In the genomic region with DNA sequence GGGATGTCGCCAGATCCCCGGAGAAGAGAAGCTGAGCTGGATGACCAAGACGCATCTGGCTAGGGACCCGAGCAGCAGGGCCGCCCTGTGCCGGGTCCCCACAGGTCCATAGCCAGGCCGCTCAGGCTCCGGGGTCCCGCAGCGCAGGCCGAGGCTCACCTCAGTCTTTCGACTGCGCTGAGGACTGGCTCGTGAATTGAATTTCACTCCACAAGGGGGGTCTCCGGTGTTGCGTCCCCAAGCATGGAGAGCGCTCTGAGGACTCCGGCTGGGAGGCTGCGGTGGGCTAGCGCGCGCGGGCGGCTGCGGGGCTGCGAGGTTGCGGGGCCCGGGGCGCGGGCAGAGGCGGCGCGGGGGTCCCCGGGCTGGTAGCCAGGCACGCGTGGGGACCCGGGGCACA, we compare ENCODE assay signal across 9 mouse cellular contexts. TPM values are rescaled to one million over a fixed set of nuclear protein-coding genes. Genes with fewer than 3 reads are reported as not detected.
DNase-seq lines count a peak whose midpoint lies in the region; ATAC-seq and TF ChIP-seq lines count a peak whose summit lies in the region.
"Had no signal": no experiment of that assay in that cellular context is flagged by ENCODE, and none has a peak within 500 bp of the region (broad histone marks: within the 10 kb centered on the region; RNA-seq: fewer than 3 reads in every experiment).

No protein-coding gene starts in this region.

- no peak for TF ChIP-seq CTCF in lung, adult 2 months (IDR thresholded peaks at IDR 0.05; ENCODE audit: insufficient read depth, low read length)
- no peak for TF ChIP-seq CTCF in intestine, postnatal 0 days (IDR thresholded peaks at IDR 0.05; ENCODE audit: low read depth)

- no peaks in the 10 kb centered on the region for H3K9me3 ChIP-seq in forebrain, embryonic 12.5 days
- no peaks in the 10 kb centered on the region for H3K9me3 ChIP-seq in intestine, postnatal 0 days (ENCODE audit: control insufficient read depth)

- no peak overlapping the region for H3K27ac ChIP-seq in forebrain, embryonic 12.5 days
- no peak overlapping the region for H3K27ac ChIP-seq in intestine, postnatal 0 days (ENCODE audit: low read depth, low read length)
- H3K27ac ChIP-seq: liver, embryonic 14.5 days had no signal

- no peak for ATAC-seq in forebrain, embryonic 12.5 days (ENCODE audit: low FRiP score)
- ATAC-seq in intestine, postnatal 0 days, result no peak

- H3K27me3 ChIP-seq in forebrain, embryonic 12.5 days, result peaks cover 70% of the 10 kb centered on the region
- H3K27me3 ChIP-seq in intestine, postnatal 0 days (replicated peaks; ENCODE audit: control insufficient read depth, insufficient read depth, low read length), result peaks cover 16% of the 10 kb centered on the region

- H3K4me2 ChIP-seq in forebrain, embryonic 12.5 days, result peak overlapping the region; percentile 93
- peak overlapping the region; percentile 32; the same call in 1 of the 2 replicates for H3K4me2 ChIP-seq in intestine, postnatal 0 days (replicated peaks; ENCODE audit: low read depth)

- H3K9ac ChIP-seq in forebrain, embryonic 12.5 days, result peak overlapping the region; percentile 48
- H3K9ac ChIP-seq in intestine, postnatal 0 days (ENCODE audit: low read depth, low read length), result no peak overlapping the region
- H3K9ac ChIP-seq: liver, embryonic 14.5 days had no signal

- no peak for TF ChIP-seq POLR2A in lung, adult 2 months (IDR thresholded peaks at IDR 0.05; ENCODE audit: borderline replicate concordance, extremely low read depth, low read depth, low read length)

- no peak for DNase-seq in lung, adult 2 months
- no peak for DNase-seq in lung, adult 18-20 months
- peak; percentile 26 for DNase-seq in retina, postnatal 1 day
- no peak for DNase-seq in spleen, postnatal 10 days (ENCODE audit: low spot score in 2 of 2)
- no peak for DNase-seq in urinary bladder, postnatal 4 days (ENCODE audit: low spot score in 2 of 2)
- DNase-seq: heart, adult 18-20 months had no signal

- 3% methylated on average over 35 of the region's 37 CpGs for WGBS in lung, adult 2 months
- 2% methylated on average over 28 of the region's 37 CpGs for WGBS in forebrain, embryonic 12.5 days
- WGBS in intestine, postnatal 0 days, result under 1% methylated on average over 36 of the region's 37 CpGs

- H3K36me3 ChIP-seq in forebrain, embryonic 12.5 days (replicated peaks), result no peaks in the 10 kb centered on the region
- no peaks in the 10 kb centered on the region for H3K36me3 ChIP-seq in intestine, postnatal 0 days (ENCODE audit: control insufficient read depth, insufficient read depth)

- H3K4me3 ChIP-seq in lung, adult 2 months (replicated peaks; ENCODE audit: extremely low read depth, low read depth, low read length), result peak overlapping the region; percentile 33
- H3K4me3 ChIP-seq in forebrain, embryonic 12.5 days (replicated peaks), result peak overlapping the region; percentile 56
- no peak overlapping the region for H3K4me3 ChIP-seq in intestine, postnatal 0 days (ENCODE audit: low read depth, low read length)

- H3K4me1 ChIP-seq in lung, adult 2 months (ENCODE audit: control insufficient read depth, insufficient read depth, low read length), result no peaks in the 10 kb centered on the region
- peaks cover 16% of the 10 kb centered on the region for H3K4me1 ChIP-seq in forebrain, embryonic 12.5 days
- no peaks in the 10 kb centered on the region for H3K4me1 ChIP-seq in intestine, postnatal 0 days (replicated peaks; ENCODE audit: control insufficient read depth, insufficient read depth, low read length)

RNA-seq across cellular contexts. Expression of a gene that starts 0.5 kb away (rescaled TPM):
- 5.3 and 5.5 TPM in 2 replicates for polyA plus RNA-seq in lung, adult 2 months (2012; rRNA removed)
- 0.47 and 0.60 TPM in 2 replicates for polyA plus RNA-seq in forebrain, embryonic 12.5 days (2016; fragmentation: Nextera tagmentation; extraction: Ambion mirVana)
- polyA plus RNA-seq in intestine, postnatal 0 days (2015; fragmentation: Nextera tagmentation; extraction: Ambion mirVana), result 0.03 TPM in 1 of 2 replicates, not detected in the other
